Mouse (Mus musculus) retina, adult 2 months (tissue): Measurements from ENCODE around the gene Arhgap27.
"Not testable (repeated sequence)": the region's sequence is repeated elsewhere in the genome, so short reads cannot be mapped to it uniquely, and the experiment has no call there.

Source experiments
- DNase-seq: peaks from one replicate; pipeline ENCODE4 v3.0.0-alpha.2; 2012; ENCODE audit warnings: low read depth, low spot score

Gene Arhgap27

GRCm38 (mm10) chr11:103363214-103364148 lies at the start of gene Arhgap27:
Gene Arhgap27 (minus strand): TSS chr11:103363692.
- no peak for DNase-seq

GRCm38 (mm10) chr11:103412950-103413423 lies 49.5 kb upstream of the Arhgap27 start:
- DNase-seq: no peak

- peak; percentile 88 for DNase-seq
Measured at GRCm38 (mm10) chr11:103411981-103412949, 48.8 kb upstream of the Arhgap27 start, which contains the start of gene Plekhm1. Gene Plekhm1 (minus strand): TSS chr11:103412687.

DNA sequence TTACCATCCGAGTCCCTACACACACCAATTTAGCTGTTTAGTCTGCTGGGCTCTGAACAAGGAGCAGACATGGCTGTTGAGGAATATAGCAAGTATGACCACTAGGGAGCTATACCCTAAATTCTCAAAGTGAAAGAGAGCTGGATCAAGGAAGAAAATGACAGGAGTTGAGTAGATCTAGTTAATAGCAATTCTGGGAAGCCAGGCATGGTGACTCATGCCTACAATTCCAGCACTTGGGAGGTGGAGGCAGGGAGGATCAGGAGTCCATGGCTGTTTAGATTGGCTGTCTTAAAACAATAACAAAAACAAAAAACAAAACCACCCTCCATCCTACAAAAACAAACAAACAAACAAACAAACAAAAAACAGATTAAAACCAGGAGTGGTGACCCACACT lies 47.8 kb upstream of the Arhgap27 start:
- DNase-seq: no peak

DNA sequence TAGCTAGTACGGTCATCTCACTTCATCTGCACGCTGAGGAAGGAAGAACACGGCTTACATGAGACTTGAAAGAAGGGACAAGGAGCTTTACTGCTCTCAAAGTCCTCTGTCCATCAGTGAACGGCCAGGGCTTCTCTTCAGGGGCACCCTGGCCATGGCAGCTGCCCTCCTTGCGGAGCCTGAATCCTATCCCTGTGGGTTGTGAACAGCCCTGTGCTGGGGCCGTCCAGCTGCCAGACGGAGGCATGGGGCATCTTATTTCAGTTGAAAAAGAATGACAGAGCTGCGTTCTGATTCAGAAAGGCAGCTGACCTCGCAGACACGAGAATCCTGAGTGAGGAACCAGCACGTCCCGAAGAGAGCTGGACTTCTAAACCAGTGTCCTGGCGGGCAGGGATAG lies 45.4 kb upstream of the Arhgap27 start:
- no peak for DNase-seq

- DNase-seq: not testable (repeated sequence)
Measured at GRCm38 (mm10) chr11:103407136-103407535, 43.6 kb upstream of the Arhgap27 start.

DNA sequence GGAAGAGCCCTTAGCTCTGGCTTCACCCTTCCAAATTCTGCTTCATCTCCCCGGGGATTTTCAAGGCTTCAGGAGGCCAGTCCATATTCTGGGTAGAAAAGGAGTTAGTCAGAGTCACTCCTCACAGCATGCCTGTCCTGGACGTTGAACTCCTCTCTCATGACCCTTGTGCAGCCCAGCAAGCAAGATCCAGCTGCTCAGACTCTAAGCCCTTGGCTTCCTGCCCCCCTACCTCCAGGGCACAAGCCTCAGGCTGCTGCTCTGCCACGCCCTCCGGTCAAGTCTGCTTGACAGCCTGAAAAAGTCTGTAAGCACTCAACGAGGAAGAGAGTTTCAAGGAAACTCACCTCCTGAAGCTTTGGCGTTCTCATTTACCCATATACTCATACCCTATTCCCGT lies 43.1 kb upstream of the Arhgap27 start:
- no peak for DNase-seq

DNA sequence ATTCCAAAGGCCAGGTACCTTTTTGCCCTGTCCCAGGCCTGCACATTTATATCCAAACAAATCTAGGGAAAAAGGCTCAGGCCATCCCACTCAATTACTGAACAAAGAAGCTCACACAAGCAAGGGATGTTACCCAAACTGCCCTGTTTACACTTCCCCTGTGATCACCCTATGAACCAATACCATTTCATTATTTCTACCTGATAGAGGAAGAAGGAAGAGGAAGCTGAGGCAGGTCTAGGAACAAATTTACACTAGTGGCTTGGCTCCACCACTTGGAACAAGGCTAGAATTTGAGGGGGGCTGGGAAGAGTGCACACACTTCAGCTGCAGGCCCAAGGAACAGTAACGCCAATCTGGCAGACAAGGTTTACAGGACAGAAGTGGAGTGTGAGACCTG lies 42.3 kb upstream of the Arhgap27 start:
- DNase-seq: no peak

- DNase-seq: no peak
Measured at GRCm38 (mm10) chr11:103404618-103405017, 41.1 kb upstream of the Arhgap27 start.

- DNase-seq: no peak
Measured at GRCm38 (mm10) chr11:103403776-103404175, 40.3 kb upstream of the Arhgap27 start.

GRCm38 (mm10) chr11:103402738-103403137 lies 39.2 kb upstream of the Arhgap27 start:
- no peak for DNase-seq

GRCm38 (mm10) chr11:103402198-103402597 lies 38.7 kb upstream of the Arhgap27 start:
- DNase-seq: no peak

GRCm38 (mm10) chr11:103399986-103400385 lies 36.5 kb upstream of the Arhgap27 start:
- DNase-seq: no peak

DNA sequence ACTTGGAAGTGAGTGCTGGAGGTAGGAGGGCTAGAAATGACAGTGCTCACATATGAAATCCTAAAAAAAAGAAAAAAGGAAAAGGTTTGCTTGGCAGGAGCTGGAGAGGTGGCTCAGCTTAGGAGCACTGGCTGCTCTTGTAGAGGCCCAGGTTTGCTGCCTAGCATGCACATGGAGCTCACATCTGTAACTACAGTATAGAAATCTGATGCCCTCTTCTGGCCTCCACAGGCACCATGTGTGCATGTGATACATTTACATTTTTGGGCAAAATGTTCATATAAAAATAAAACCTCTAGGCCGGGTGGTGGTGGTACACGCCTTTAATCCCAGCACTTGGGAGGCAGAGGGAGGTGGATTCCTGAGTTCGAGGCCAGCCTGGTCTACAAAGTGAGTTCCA lies 35.6 kb upstream of the Arhgap27 start:
- no peak for DNase-seq

DNA sequence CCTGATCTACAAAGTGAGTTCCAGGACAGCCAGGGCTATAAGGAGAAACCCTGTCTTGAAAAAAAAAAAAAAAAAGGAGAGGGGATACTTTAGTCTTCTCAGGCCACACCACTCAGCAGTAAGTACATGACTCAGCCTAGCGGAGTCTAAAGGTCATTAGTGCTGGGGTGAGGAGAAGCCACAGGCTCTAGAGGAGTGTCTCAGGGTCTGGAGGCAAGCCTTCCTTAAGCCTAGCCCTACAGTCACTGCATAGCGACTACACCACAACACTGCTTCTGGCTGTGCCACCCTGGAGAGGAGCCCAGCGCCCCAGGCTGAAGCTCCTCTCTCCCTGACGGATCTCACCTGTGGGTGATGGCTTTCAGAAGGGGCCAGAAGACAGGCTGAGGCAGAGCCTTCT lies 33.2 kb upstream of the Arhgap27 start:
- DNase-seq: no peak

DNA sequence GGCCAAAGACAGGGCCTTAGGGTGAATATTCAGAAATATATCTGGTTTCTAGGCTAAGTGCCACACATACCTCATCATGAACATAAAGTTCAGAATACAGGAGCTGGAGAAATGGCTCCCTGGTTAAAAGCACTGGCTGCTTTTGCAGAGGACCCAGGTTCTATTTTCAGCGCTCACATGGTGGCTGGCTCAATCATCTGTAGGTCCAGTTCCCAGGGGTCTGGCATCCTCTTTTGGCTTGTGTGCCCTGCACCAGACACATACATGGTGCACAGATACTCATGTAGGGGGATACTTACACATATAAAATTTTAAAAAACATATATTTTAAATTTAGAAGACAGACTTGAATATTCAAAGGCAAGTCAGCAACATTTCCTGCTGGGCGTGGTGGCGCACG lies 32.7 kb upstream of the Arhgap27 start:
- no peak for DNase-seq

GRCm38 (mm10) chr11:103394604-103395003 lies 31.1 kb upstream of the Arhgap27 start:
- no peak for DNase-seq

GRCm38 (mm10) chr11:103394025-103394424 lies 30.5 kb upstream of the Arhgap27 start:
- no peak for DNase-seq

- no peak for DNase-seq
Measured at GRCm38 (mm10) chr11:103387870-103388526, 24.5 kb upstream of the Arhgap27 start.

DNA sequence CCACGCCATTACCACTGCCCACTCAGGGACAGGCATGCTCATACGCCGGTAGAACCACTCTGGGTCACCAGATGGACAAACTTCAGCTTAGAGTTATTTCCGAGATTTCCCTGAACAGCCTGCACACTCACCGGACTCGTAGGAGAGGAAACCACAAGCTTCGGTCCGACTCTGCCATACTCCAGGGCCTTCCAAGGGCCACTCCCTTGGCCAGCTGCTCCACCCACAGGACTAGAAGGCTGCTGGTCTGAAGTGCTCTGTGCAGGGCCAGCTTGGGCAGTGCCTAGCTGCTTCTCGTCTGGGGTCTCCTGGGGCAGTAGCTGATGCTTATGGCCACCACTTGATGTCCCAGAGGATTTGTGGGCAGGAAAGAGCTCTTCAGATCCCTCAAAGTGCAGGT lies 23.3 kb upstream of the Arhgap27 start:
- DNase-seq: no peak

GRCm38 (mm10) chr11:103381956-103382613 lies 18.6 kb upstream of the Arhgap27 start:
- DNase-seq: no peak
